Mouse (Mus musculus): ENCODE results near the gene Numb. TPM values are rescaled to one million over a fixed set of nuclear protein-coding genes. Genes with fewer than 3 reads are reported as not detected.
A peak's percentile ranks its signal among the peaks of the same experiment; 100 is the strongest.

Numb gene
- polyA plus RNA-seq, 1 experiment: 42.0 TPM

- DNase-seq: peak; percentile 17
- no peak for TF ChIP-seq POLR2A (IDR thresholded peaks at IDR 0.05; ENCODE audit: control insufficient read depth, extremely low read depth, insufficient read depth, low read length, poor library complexity)
- 0 out of 2 replicates have a peak, but pooled peaks have one; percentile 22 for TF ChIP-seq CTCF (IDR thresholded peaks at IDR 0.05; ENCODE audit: borderline replicate concordance, control insufficient read depth, extremely low read depth, insufficient read depth, low read length, poor library complexity)
- H3K4me3 ChIP-seq (ENCODE audit: control insufficient read depth, insufficient read depth, low read length): peak within 1 kb of the TSS; percentile 14; the same call in 1 of the 2 replicates
- H3K27ac ChIP-seq (ENCODE audit: control insufficient read depth, insufficient read depth, low read length): no peak within 1 kb of the TSS
- WGBS: 2% methylated on average over 31 of the region's 31 CpGs
- peaks cover 11% of the 10 kb centered on the region for H3K4me1 ChIP-seq (replicated peaks; ENCODE audit: control insufficient read depth, insufficient read depth, low read length)
- peaks cover 3% of the 10 kb centered on the region for H3K27me3 ChIP-seq (ENCODE audit: control insufficient read depth, insufficient read depth, low read length)
- H3K36me3 ChIP-seq (ENCODE audit: control insufficient read depth, insufficient read depth, low read length): no peaks in the 10 kb centered on the region
These were observed 158.3 kb downstream of the Numb start, which contains the start of gene Papln for GRCm38 (mm10) chr12:83763311-83764043. Papln (plus strand) TSS chr12:83763634.

- 3% methylated on average over 4 of the region's 4 CpGs for WGBS
- Histone ChIP-seq H3K4me3 (ENCODE audit: control insufficient read depth, insufficient read depth, low read length) (no peak overlapping the region), H3K4me1 (replicated peaks; ENCODE audit: control insufficient read depth, insufficient read depth, low read length) (peaks cover 11% of the 10 kb centered on the region), H3K27me3 (ENCODE audit: control insufficient read depth, insufficient read depth, low read length) (peaks cover 3% of the 10 kb centered on the region), H3K36me3 (ENCODE audit: control insufficient read depth, insufficient read depth, low read length) (no peaks in the 10 kb centered on the region), H3K27ac (ENCODE audit: control insufficient read depth, insufficient read depth, low read length) (no peak overlapping the region)
- no peak for TF ChIP-seq POLR2A (IDR thresholded peaks at IDR 0.05; ENCODE audit: control insufficient read depth, extremely low read depth, insufficient read depth, low read length, poor library complexity)
- no peak for TF ChIP-seq CTCF (IDR thresholded peaks at IDR 0.05; ENCODE audit: borderline replicate concordance, control insufficient read depth, extremely low read depth, insufficient read depth, low read length, poor library complexity)
- DNase-seq: no peak
These were observed 159.0 kb downstream of the Numb start for GRCm38 (mm10) chr12:83762706-83763105.

- H3K4me3 ChIP-seq (ENCODE audit: control insufficient read depth, insufficient read depth, low read length): no peak overlapping the region
- TF ChIP-seq CTCF (IDR thresholded peaks at IDR 0.05; ENCODE audit: borderline replicate concordance, control insufficient read depth, extremely low read depth, insufficient read depth, low read length, poor library complexity) (no peak), POLR2A (IDR thresholded peaks at IDR 0.05; ENCODE audit: control insufficient read depth, extremely low read depth, insufficient read depth, low read length, poor library complexity) (no peak)
- H3K36me3 ChIP-seq (ENCODE audit: control insufficient read depth, insufficient read depth, low read length): no peaks in the 10 kb centered on the region
- WGBS: 89% methylated on average over 2 of the region's 2 CpGs
- peaks cover 11% of the 10 kb centered on the region for H3K4me1 ChIP-seq (replicated peaks; ENCODE audit: control insufficient read depth, insufficient read depth, low read length)
- no peak for DNase-seq
- no peak overlapping the region for H3K27ac ChIP-seq (ENCODE audit: control insufficient read depth, insufficient read depth, low read length)
- peaks cover 3% of the 10 kb centered on the region for H3K27me3 ChIP-seq (ENCODE audit: control insufficient read depth, insufficient read depth, low read length)
These were observed 161.5 kb downstream of the Numb start for GRCm38 (mm10) chr12:83760201-83760600.

GRCm38 (mm10) chr12:83758735-83759134 is 163.0 kb downstream of the Numb start:
- Histone ChIP-seq H3K4me3 (ENCODE audit: control insufficient read depth, insufficient read depth, low read length) (no peak overlapping the region), H3K27me3 (ENCODE audit: control insufficient read depth, insufficient read depth, low read length) (peaks cover 3% of the 10 kb centered on the region), H3K4me1 (replicated peaks; ENCODE audit: control insufficient read depth, insufficient read depth, low read length) (peaks cover 6% of the 10 kb centered on the region; the same call in 1 of the 2 replicates), H3K27ac (ENCODE audit: control insufficient read depth, insufficient read depth, low read length) (no peak overlapping the region), H3K36me3 (ENCODE audit: control insufficient read depth, insufficient read depth, low read length) (no peaks in the 10 kb centered on the region)
- no peak for DNase-seq
- 94% methylated on average over 10 of the region's 10 CpGs for WGBS
- no peak for TF ChIP-seq CTCF (IDR thresholded peaks at IDR 0.05; ENCODE audit: borderline replicate concordance, control insufficient read depth, extremely low read depth, insufficient read depth, low read length, poor library complexity)
- TF ChIP-seq POLR2A (IDR thresholded peaks at IDR 0.05; ENCODE audit: control insufficient read depth, extremely low read depth, insufficient read depth, low read length, poor library complexity): no peak

GRCm38 (mm10) chr12:83752495-83752894 is 169.2 kb downstream of the Numb start:
- no peak for TF ChIP-seq POLR2A (IDR thresholded peaks at IDR 0.05; ENCODE audit: control insufficient read depth, extremely low read depth, insufficient read depth, low read length, poor library complexity)
- no peak for TF ChIP-seq CTCF (IDR thresholded peaks at IDR 0.05; ENCODE audit: borderline replicate concordance, control insufficient read depth, extremely low read depth, insufficient read depth, low read length, poor library complexity)
- Histone ChIP-seq H3K4me1 (replicated peaks; ENCODE audit: control insufficient read depth, insufficient read depth, low read length) (no peaks in the 10 kb centered on the region), H3K27me3 (ENCODE audit: control insufficient read depth, insufficient read depth, low read length) (no peaks in the 10 kb centered on the region), H3K4me3 (ENCODE audit: control insufficient read depth, insufficient read depth, low read length) (no peak overlapping the region), H3K36me3 (ENCODE audit: control insufficient read depth, insufficient read depth, low read length) (no peaks in the 10 kb centered on the region), H3K27ac (ENCODE audit: control insufficient read depth, insufficient read depth, low read length) (no peak overlapping the region)
- DNase-seq: no peak
- WGBS: 31% methylated on average over 2 of the region's 2 CpGs

GRCm38 (mm10) chr12:83749186-83749585 is 172.5 kb downstream of the Numb start:
- no peak overlapping the region for H3K4me3 ChIP-seq (ENCODE audit: control insufficient read depth, insufficient read depth, low read length)
- H3K27me3 ChIP-seq (ENCODE audit: control insufficient read depth, insufficient read depth, low read length): no peaks in the 10 kb centered on the region
- WGBS: 82% methylated on average over 1 of the region's 1 CpGs
- no peaks in the 10 kb centered on the region for H3K4me1 ChIP-seq (replicated peaks; ENCODE audit: control insufficient read depth, insufficient read depth, low read length)
- H3K36me3 ChIP-seq (ENCODE audit: control insufficient read depth, insufficient read depth, low read length): no peaks in the 10 kb centered on the region
- no peak for TF ChIP-seq POLR2A (IDR thresholded peaks at IDR 0.05; ENCODE audit: control insufficient read depth, extremely low read depth, insufficient read depth, low read length, poor library complexity)
- TF ChIP-seq CTCF (IDR thresholded peaks at IDR 0.05; ENCODE audit: borderline replicate concordance, control insufficient read depth, extremely low read depth, insufficient read depth, low read length, poor library complexity): no peak
- no peak overlapping the region for H3K27ac ChIP-seq (ENCODE audit: control insufficient read depth, insufficient read depth, low read length)
- DNase-seq: no peak

Other genes starting within 250 kb of the Numb start
- 31.3 and 31.5 TPM in 2 replicates for gene Psen1, start 233.8 kb downstream of the Numb start, polyA plus RNA-seq (2012; rRNA removed)
- 1.7 and 1.9 TPM in 2 replicates for gene Papln, start 158.3 kb downstream of the Numb start, polyA plus RNA-seq (2012; rRNA removed)
- 23.9 and 32.9 TPM in 2 replicates for gene Riox1, start 28.7 kb upstream of the Numb start, polyA plus RNA-seq (2012; rRNA removed)
- gene Heatr4, start 62.9 kb upstream of the Numb start, polyA plus RNA-seq (2012; rRNA removed): not detected in 2 replicates
- gene Acot2, start 65.9 kb upstream of the Numb start, polyA plus RNA-seq (2012; rRNA removed): 9.1 and 11.2 TPM in 2 replicates
- 3.6 TPM in 2 replicates for gene Acot1, start 87.6 kb upstream of the Numb start, polyA plus RNA-seq (2012; rRNA removed)
- 0.65 and 0.66 TPM in 2 replicates for gene Acot4, start 116.4 kb upstream of the Numb start, polyA plus RNA-seq (2012; rRNA removed)
- gene Gm49366, start 117.0 kb upstream of the Numb start, polyA plus RNA-seq (2012; rRNA removed): not detected in 2 replicates
- gene Acot3, start 130.2 kb upstream of the Numb start, polyA plus RNA-seq (2012; rRNA removed): not detected in 2 replicates
- gene Acot5, start 147.4 kb upstream of the Numb start, polyA plus RNA-seq (2012; rRNA removed): 1.1 and 1.6 TPM in 2 replicates
- gene Acot6, start 178.7 kb upstream of the Numb start, polyA plus RNA-seq (2012; rRNA removed): 1.5 and 1.6 TPM in 2 replicates
- gene Dnal1, start 192.4 kb upstream of the Numb start, polyA plus RNA-seq (2012; rRNA removed): 2.2 and 3.0 TPM in 2 replicates
- 0.24 and 0.28 TPM in 2 replicates for gene Pnma1, start 226.6 kb upstream of the Numb start, polyA plus RNA-seq (2012; rRNA removed)